Mouse (Mus musculus): ENCODE results near the gene A4galt. TPM values are rescaled to one million over a fixed set of nuclear protein-coding genes. Genes with fewer than 3 reads are reported as not detected.

Gene A4galt
- total RNA-seq, 1 experiment, result 22.7 TPM

GRCm38 (mm10) chr15:83241497-83241896 is 10.1 kb downstream of the A4galt start:
- Histone ChIP-seq H3K4me3 (ENCODE audit: insufficient read depth in 1 of 2, low read depth in 1 of 2, low read length in 2 of 2, poor library complexity in 1 of 2, severe bottlenecking in 1 of 2) (no peak overlapping the region), H3K4me1 (ENCODE audit: control insufficient read depth in 2 of 2, insufficient read depth in 2 of 2, low read length in 2 of 2, poor library complexity in 1 of 2) (peaks cover 8 to 12% of the 10 kb centered on the region in 2 experiments), H3K9me3 (ENCODE audit: control insufficient read depth, insufficient read depth, low read depth, low read length) (no peaks in the 10 kb centered on the region), H3K9ac (ENCODE audit: insufficient read depth, low read depth, low read length, poor library complexity, severe bottlenecking) (no peak overlapping the region), H3K36me3 (ENCODE audit: control insufficient read depth, insufficient read depth, low read length, poor library complexity, severe bottlenecking) (no peaks in the 10 kb centered on the region), H3K27ac (ENCODE audit: insufficient read depth, low read depth, low read length, poor library complexity, severe bottlenecking) (no peak overlapping the region)
- in situ Hi-C loops (cut with MboI; ENCODE audit: low sequenced_read_pairs in 2 of 2, unreplicated experiment in 2 of 2), result no loop called here
- no peak for TF ChIP-seq HCFC1 (IDR thresholded peaks at IDR 0.05; ENCODE audit: borderline replicate concordance, insufficient read depth, low read length)
- TF ChIP-seq MAFK (IDR thresholded peaks at IDR 0.05; ENCODE audit: insufficient read depth, low read depth, low read length), result no peak
- no peak for TF ChIP-seq ZNF384 (IDR thresholded peaks at IDR 0.05; ENCODE audit: low read depth, low read length)
- no peak for TF ChIP-seq ZC3H11A (IDR thresholded peaks at IDR 0.05; ENCODE audit: borderline replicate concordance, low read depth, low read length)
- no peak for TF ChIP-seq CHD2 (IDR thresholded peaks at IDR 0.05; ENCODE audit: low read depth, low read length)
- no peak for DNase-seq (ENCODE audit: low read depth, low spot score)

- in situ Hi-C loops (cut with MboI; ENCODE audit: low sequenced_read_pairs in 2 of 2, unreplicated experiment in 2 of 2), result no loop called here
- no peak for TF ChIP-seq ZNF384 (IDR thresholded peaks at IDR 0.05; ENCODE audit: low read depth, low read length)
- TF ChIP-seq MAFK (IDR thresholded peaks at IDR 0.05; ENCODE audit: insufficient read depth, low read depth, low read length), result no peak
- peaks cover 7 to 26% of the 10 kb centered on the region in 2 experiments for H3K4me1 ChIP-seq (ENCODE audit: control insufficient read depth in 2 of 2, insufficient read depth in 2 of 2, low read length in 2 of 2, poor library complexity in 1 of 2)
- H3K9ac ChIP-seq (ENCODE audit: insufficient read depth, low read depth, low read length, poor library complexity, severe bottlenecking), result peak overlapping the region; percentile 63
- H3K36me3 ChIP-seq (ENCODE audit: control insufficient read depth, insufficient read depth, low read length, poor library complexity, severe bottlenecking), result peaks cover 7% of the 10 kb centered on the region; the same call in 1 of the 2 replicates
- DNase-seq (ENCODE audit: low read depth, low spot score), result no peak
- no peaks in the 10 kb centered on the region for H3K9me3 ChIP-seq (ENCODE audit: control insufficient read depth, insufficient read depth, low read depth, low read length)
- peak overlapping the region; percentile 31 to 47 for H3K4me3 ChIP-seq (ENCODE audit: insufficient read depth in 1 of 2, low read depth in 1 of 2, low read length in 2 of 2, poor library complexity in 1 of 2, severe bottlenecking in 1 of 2)
- peak overlapping the region; percentile 51 for H3K27ac ChIP-seq (ENCODE audit: insufficient read depth, low read depth, low read length, poor library complexity, severe bottlenecking)
These were observed 13.9 kb downstream of the A4galt start for GRCm38 (mm10) chr15:83237460-83238243.

GRCm38 (mm10) chr15:83236824-83237223 is 14.8 kb downstream of the A4galt start:
- TF ChIP-seq ZNF384 (IDR thresholded peaks at IDR 0.05; ENCODE audit: low read depth, low read length), result no peak
- no peak for TF ChIP-seq CHD2 (IDR thresholded peaks at IDR 0.05; ENCODE audit: low read depth, low read length)
- TF ChIP-seq HCFC1 (IDR thresholded peaks at IDR 0.05; ENCODE audit: borderline replicate concordance, insufficient read depth, low read length), result no peak
- no peak for TF ChIP-seq MAFK (IDR thresholded peaks at IDR 0.05; ENCODE audit: insufficient read depth, low read depth, low read length)
- TF ChIP-seq ZC3H11A (IDR thresholded peaks at IDR 0.05; ENCODE audit: borderline replicate concordance, low read depth, low read length), result no peak

GRCm38 (mm10) chr15:83233219-83233992 is 18.2 kb downstream of the A4galt start:
- no peak overlapping the region for H3K27ac ChIP-seq (ENCODE audit: insufficient read depth, low read depth, low read length, poor library complexity, severe bottlenecking)
- in situ Hi-C loops (cut with MboI; ENCODE audit: low sequenced_read_pairs in 2 of 2, unreplicated experiment in 2 of 2), result no loop called here
- peaks cover 9 to 33% of the 10 kb centered on the region in 2 experiments for H3K4me1 ChIP-seq (ENCODE audit: control insufficient read depth in 2 of 2, insufficient read depth in 2 of 2, low read length in 2 of 2, poor library complexity in 1 of 2)
- no peaks in the 10 kb centered on the region for H3K9me3 ChIP-seq (ENCODE audit: control insufficient read depth, insufficient read depth, low read depth, low read length)
- no peak overlapping the region for H3K9ac ChIP-seq (ENCODE audit: insufficient read depth, low read depth, low read length, poor library complexity, severe bottlenecking)
- TF ChIP-seq CHD2 (IDR thresholded peaks at IDR 0.05; ENCODE audit: low read depth, low read length) (no peak), HCFC1 (IDR thresholded peaks at IDR 0.05; ENCODE audit: borderline replicate concordance, insufficient read depth, low read length) (no peak)
- no peak for DNase-seq (ENCODE audit: low read depth, low spot score)
- no peak overlapping the region for H3K4me3 ChIP-seq (ENCODE audit: insufficient read depth in 1 of 2, low read depth in 1 of 2, low read length in 2 of 2, poor library complexity in 1 of 2, severe bottlenecking in 1 of 2)
- H3K36me3 ChIP-seq (ENCODE audit: control insufficient read depth, insufficient read depth, low read length, poor library complexity, severe bottlenecking), result peaks cover 23% of the 10 kb centered on the region; the same call in 1 of the 2 replicates

More at GRCm38 (mm10) chr15:83236824-83237223, 14.8 kb downstream of the A4galt start:
- no peak overlapping the region; the same call in 1 of the 2 replicates for H3K9ac ChIP-seq (ENCODE audit: insufficient read depth, low read depth, low read length, poor library complexity, severe bottlenecking)
- no peak overlapping the region; the same call in 1 of the 2 replicates for H3K27ac ChIP-seq (ENCODE audit: insufficient read depth, low read depth, low read length, poor library complexity, severe bottlenecking)
- H3K4me3 ChIP-seq (ENCODE audit: insufficient read depth in 1 of 2, low read depth in 1 of 2, low read length in 2 of 2, poor library complexity in 1 of 2, severe bottlenecking in 1 of 2), result peak overlapping the region; percentile 31 to 47; a peak in 2 of 4 replicates
- peaks cover 7 to 29% of the 10 kb centered on the region in 2 experiments for H3K4me1 ChIP-seq (ENCODE audit: control insufficient read depth in 2 of 2, insufficient read depth in 2 of 2, low read length in 2 of 2, poor library complexity in 1 of 2)
- peaks cover 8% of the 10 kb centered on the region; the same call in 1 of the 2 replicates for H3K36me3 ChIP-seq (ENCODE audit: control insufficient read depth, insufficient read depth, low read length, poor library complexity, severe bottlenecking)
- DNase-seq (ENCODE audit: low read depth, low spot score), result no peak
- H3K9me3 ChIP-seq (ENCODE audit: control insufficient read depth, insufficient read depth, low read depth, low read length), result no peaks in the 10 kb centered on the region
- in situ Hi-C loops (cut with MboI; ENCODE audit: low sequenced_read_pairs in 2 of 2, unreplicated experiment in 2 of 2), result no loop called here

All from ES-E14 (cell line).